Mouse (Mus musculus) midbrain, postnatal 0 days (tissue): ENCODE measurements around the gene Mettl24. TPM values are rescaled to one million over a fixed set of nuclear protein-coding genes. Genes with fewer than 3 reads are reported as not detected.

Experiments
- ATAC-seq: fragments of 200-750 bp; cut with Nextera tagmentation; 2 replicates; pipeline ENCODE4 v1.8.0; 2017; ENCODE audit warnings: moderate number of reproducible peaks, mild to moderate bottlenecking, moderate TSS enrichment, moderate library complexity; ENCODE audit not compliant: low FRiP score
- DNase-seq: peaks from one replicate; pipeline ENCODE4 v3.0.0-alpha.2; 2015; ENCODE audit warnings: low spot score
- H3K27ac ChIP-seq: fragments of 300-500 bp; sonication (generic); 2 replicates; pipeline ENCODE4 v1.5.1; 2014; ENCODE audit warnings: low read depth, mild to moderate bottlenecking, low read length, mixed read lengths
- H3K27me3 ChIP-seq: fragments of 300-500 bp; sonication (generic); 2 replicates; pipeline ENCODE4 v1.6.1; 2014; ENCODE audit warnings: low read length, control low read depth, mixed read lengths; ENCODE audit not compliant: insufficient read depth
- H3K36me3 ChIP-seq: fragments of 300-500 bp; sonication (generic); 2 replicates; pipeline ENCODE4 v1.6.1; 2014; ENCODE audit warnings: low read length, control low read depth, mixed read lengths; ENCODE audit not compliant: insufficient read depth
- H3K4me1 ChIP-seq: fragments of 300-500 bp; sonication (generic); 2 replicates; pipeline ENCODE4 v1.6.1; 2014; ENCODE audit warnings: mild to moderate bottlenecking, control low read depth, antibody characterized with exemption, low read length, mixed read lengths; ENCODE audit not compliant: insufficient read depth
- H3K4me2 ChIP-seq: fragments of 300-500 bp; sonication (generic); 2 replicates; pipeline ENCODE4 v1.6.1; 2014; ENCODE audit warnings: low read depth, mild to moderate bottlenecking, low read length, mixed read lengths; ENCODE audit not compliant: poor library complexity, severe bottlenecking
- H3K4me3 ChIP-seq: fragments of 300-500 bp; sonication (generic); 2 replicates; pipeline ENCODE4 v1.5.1; 2014; ENCODE audit warnings: low read depth, mild to moderate bottlenecking, low read length, moderate library complexity
- H3K9ac ChIP-seq: fragments of 300-500 bp; sonication (generic); replicated peaks from 2 replicates; pipeline ENCODE4 v1.6.1; 2014; ENCODE audit warnings: mild to moderate bottlenecking, low read length, moderate library complexity, mixed read lengths; ENCODE audit not compliant: poor library complexity, severe bottlenecking
- H3K9me3 ChIP-seq: fragments of 300-500 bp; sonication (generic); 2 replicates; pipeline ENCODE4 v1.6.1; 2016; ENCODE audit warnings: low read length, control low read depth
- CTCF ChIP-seq: IDR thresholded peaks from 2 replicates; pipeline ENCODE4 v1.5.1; 2016; ENCODE audit warnings: antibody characterized with exemption, mild to moderate bottlenecking
- WGBS: fragments of 180-500 bp; shearing (Covaris S2); extraction: QIAGEN DNeasy Blood & Tissue Kit; methylation state at CpG from one replicate; pipeline ENCODE4 v1.1.7; 2014; 5-methylcytosine and 5-hydroxymethylcytosine counted together
- polyA plus RNA-seq: library from polyadenylated mRNA; unstranded; fragments of >200 nt; fragmentation: Nextera tagmentation; extraction: Ambion mirVana; gene quantifications from 2 replicates; pipeline ENCODE4 v1.2.1, GENCODE M21; 2015
- total RNA-seq: library from RNA; depleted of rRNA; stranded (reverse); fragments of >200 nt; gene quantifications from 2 replicates; pipeline ENCODE4 v1.2.3, GENCODE M21; 2014

Gene Mettl24
- total and polyA plus RNA-seq, 2 experiments from 2014 or later = 0.98 TPM; not detected in 1

DNA sequence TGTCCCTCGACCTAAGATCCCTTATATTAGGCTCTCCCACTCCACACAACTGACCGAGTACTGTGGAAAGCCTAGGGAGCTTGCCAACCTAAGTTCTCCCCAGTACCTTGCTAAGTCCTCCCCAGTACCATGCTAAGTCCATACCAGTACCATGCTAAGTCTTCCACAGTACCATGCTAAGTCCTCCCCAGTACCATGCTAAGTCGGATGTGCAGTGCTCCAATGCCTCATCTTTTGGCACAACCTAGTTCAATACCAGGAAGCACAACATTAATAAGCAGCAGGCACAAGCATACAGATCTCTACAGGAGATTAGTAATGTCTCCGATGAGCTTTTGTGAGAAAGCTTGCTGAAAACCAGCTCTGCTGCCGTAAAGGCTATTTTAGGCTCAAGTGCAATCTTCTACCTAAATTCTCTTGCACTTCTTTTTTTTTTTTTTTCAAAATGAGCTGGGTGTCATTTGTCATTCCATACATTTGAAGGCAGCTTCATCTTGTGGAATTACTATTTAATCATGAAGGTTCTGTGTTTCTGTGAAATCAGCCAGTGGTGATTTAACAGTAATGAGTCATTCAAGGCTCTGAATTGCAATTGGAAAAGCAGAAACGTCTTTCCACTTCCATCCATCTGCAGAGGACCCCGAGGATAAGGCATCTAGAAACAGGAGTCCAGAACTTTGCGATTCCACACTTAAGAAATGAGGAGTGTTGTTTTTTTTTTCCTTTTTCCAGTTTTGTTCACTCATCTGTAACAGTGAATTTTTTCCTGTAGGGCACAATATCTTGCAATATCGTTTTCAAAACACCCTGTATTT, 77.3 kb downstream of the Mettl24 start:
- H3K36me3 ChIP-seq = no peaks in the 10 kb centered on the region
- H3K4me2 ChIP-seq = no peak overlapping the region
- H3K4me3 ChIP-seq = no peak overlapping the region
- DNase-seq (no peak), ATAC-seq (no peak)
- no peak overlapping the region for H3K27ac ChIP-seq
- H3K9me3 ChIP-seq = no peaks in the 10 kb centered on the region
- H3K4me1 ChIP-seq = 0 out of 2 replicates have a peak, but pooled peaks cover 3% of the 10 kb centered on the region
- H3K9ac ChIP-seq = no peak overlapping the region
- no peak for TF ChIP-seq CTCF
- no peaks in the 10 kb centered on the region for H3K27me3 ChIP-seq
- WGBS = 77% methylated on average over 9 of the region's 9 CpGs

DNA sequence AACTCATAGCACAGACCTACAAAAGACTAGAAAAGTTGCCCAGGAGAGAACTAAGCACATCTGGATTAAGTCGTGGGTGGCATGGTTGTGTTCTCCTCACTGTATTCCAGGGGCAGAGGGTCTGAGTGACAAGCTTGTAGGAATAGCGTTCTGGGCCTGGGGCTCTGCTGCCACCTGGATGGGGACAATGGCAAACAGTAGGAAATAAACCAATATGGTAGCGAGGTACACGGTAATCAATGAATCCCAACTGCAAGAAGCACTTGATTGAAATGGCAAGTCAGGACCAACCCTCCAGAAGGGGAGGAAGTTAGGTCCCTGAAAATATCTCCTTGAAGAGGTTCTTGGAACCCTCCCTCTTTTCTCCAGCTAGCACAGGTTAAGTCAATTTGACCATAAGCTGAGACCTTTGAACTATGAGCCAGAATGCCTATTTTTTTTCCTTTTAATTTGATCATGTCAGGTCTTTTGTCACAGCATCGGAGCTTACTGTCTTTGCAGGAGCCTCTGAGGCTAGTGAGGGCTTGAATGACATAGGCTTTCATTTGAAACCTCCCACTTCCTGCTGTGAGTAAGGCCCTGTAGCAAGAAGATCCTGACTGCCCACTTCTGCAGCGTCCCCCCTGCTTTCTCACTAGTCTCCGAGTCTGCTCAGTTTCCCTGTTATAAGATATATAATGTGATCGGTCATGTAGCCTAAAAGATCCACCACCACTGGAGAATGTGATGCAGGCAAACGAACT, 78.1 kb downstream of the Mettl24 start:
- H3K9me3 ChIP-seq = no peaks in the 10 kb centered on the region
- DNase-seq (no peak), ATAC-seq (no peak)
- H3K27me3 ChIP-seq = no peaks in the 10 kb centered on the region
- peak; percentile 17; the same call in 1 of the 2 replicates for TF ChIP-seq CTCF
- no peak overlapping the region for H3K4me3 ChIP-seq
- 61% methylated on average over 9 of the region's 9 CpGs for WGBS
- 0 out of 2 replicates have a peak, but pooled peaks cover 3% of the 10 kb centered on the region for H3K4me1 ChIP-seq
- no peak overlapping the region for H3K9ac ChIP-seq
- no peaks in the 10 kb centered on the region for H3K36me3 ChIP-seq
- no peak overlapping the region for H3K4me2 ChIP-seq
- H3K27ac ChIP-seq = no peak overlapping the region

DNA sequence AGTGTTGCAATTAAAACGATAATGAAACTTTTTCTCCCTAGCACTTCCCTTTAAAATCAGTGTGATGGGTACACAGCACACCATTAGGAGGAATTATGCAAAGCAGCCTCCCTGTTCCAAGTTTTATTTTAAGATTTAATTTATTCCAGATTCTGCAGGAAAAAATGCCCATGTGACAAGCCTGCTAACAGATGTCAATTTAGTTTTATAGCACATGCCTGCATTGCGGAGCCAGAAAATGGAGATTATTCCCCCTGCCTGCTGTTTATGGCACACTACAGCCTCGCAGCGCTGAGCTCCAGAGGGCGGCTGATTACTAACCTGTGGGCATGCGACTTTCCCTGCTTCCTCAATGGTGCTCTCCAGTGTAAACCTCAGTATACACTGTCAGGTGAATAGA, 79.5 kb downstream of the Mettl24 start:
- 0 out of 2 replicates have a peak, but pooled peaks cover 3% of the 10 kb centered on the region for H3K4me1 ChIP-seq
- no peak overlapping the region for H3K27ac ChIP-seq
- H3K9me3 ChIP-seq = no peaks in the 10 kb centered on the region
- TF ChIP-seq CTCF = peak; percentile 28
- DNase-seq (peak; percentile 43), ATAC-seq (0 out of 2 replicates have a peak, but pooled peaks have one; percentile 27)
- WGBS = 41% methylated on average over 6 of the region's 6 CpGs
- no peak overlapping the region for H3K9ac ChIP-seq
- no peak overlapping the region for H3K4me3 ChIP-seq
- H3K4me2 ChIP-seq = no peak overlapping the region
- no peaks in the 10 kb centered on the region for H3K27me3 ChIP-seq
- H3K36me3 ChIP-seq = no peaks in the 10 kb centered on the region

DNA sequence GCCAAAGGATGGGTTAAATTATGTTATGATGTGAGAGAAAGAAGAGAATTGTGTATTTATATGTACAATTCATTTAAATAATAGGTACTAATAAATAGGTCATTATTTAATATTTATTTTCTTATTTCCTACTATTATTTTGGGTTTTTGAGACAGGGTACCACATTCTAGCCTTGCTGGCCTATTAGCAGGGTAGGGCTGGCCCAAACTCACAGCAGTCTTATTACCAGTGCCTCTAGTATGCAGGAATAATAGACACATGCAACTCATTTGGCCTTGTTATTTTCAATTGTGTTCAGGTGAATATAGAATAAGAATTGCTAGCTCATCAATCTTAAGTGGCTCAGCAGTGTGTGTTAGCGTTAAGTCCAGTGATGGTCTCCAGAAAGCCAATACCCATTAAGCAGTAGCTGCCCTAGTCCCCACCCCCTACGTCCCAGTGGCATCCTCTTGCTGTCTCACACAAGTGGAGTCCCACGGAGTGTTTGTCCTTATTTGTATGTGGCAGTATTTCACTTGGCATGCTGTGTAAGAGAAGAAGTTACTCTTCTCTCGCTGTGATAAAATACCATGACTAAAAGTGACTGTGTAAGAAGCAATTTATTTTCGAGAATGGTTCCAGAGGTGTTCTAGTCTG, 80.1 kb downstream of the Mettl24 start:
- Histone ChIP-seq H3K9me3 (no peaks in the 10 kb centered on the region), H3K4me3 (no peak overlapping the region), H3K27me3 (no peaks in the 10 kb centered on the region), H3K27ac (no peak overlapping the region), H3K36me3 (no peaks in the 10 kb centered on the region), H3K9ac (no peak overlapping the region), H3K4me1 (0 out of 2 replicates have a peak, but pooled peaks cover 3% of the 10 kb centered on the region), H3K4me2 (no peak overlapping the region)
- ATAC-seq = no peak
- WGBS = 61% methylated on average over 5 of the region's 5 CpGs
- no peak for DNase-seq
- no peak for TF ChIP-seq CTCF

DNA sequence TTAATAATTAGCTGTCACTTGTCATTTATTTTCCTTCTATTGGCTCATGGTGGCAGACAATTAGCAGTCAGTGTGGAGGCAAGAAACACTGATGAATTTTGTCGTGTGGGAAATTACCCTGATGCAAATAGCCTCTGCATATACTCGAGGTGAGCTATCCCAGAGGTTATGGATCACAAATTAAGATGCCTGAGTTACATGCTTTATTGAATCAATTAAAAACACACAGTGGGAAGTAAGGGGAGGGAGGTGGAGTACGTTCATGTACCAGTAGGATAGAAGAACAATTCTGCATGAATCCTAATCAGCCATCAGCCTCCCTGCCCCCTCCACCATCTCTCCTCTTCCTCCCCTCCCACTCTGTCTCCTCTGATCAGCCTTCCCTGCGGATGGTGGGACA, 89.2 kb downstream of the Mettl24 start:
- Histone ChIP-seq H3K27me3 (no peaks in the 10 kb centered on the region), H3K27ac (no peak overlapping the region), H3K36me3 (no peaks in the 10 kb centered on the region), H3K4me1 (peaks cover 7% of the 10 kb centered on the region; the same call in 1 of the 2 replicates), H3K4me3 (no peak overlapping the region), H3K4me2 (no peak overlapping the region), H3K9ac (no peak overlapping the region), H3K9me3 (no peaks in the 10 kb centered on the region)
- no peak for DNase-seq
- WGBS = 35% methylated on average over 4 of the region's 4 CpGs
- no peak for ATAC-seq
- TF ChIP-seq CTCF = no peak
